Mouse (Mus musculus) layer of hippocampus, postnatal 25 days (tissue): ENCODE results near the gene Tsr2. TPM values are rescaled to one million over a fixed set of nuclear protein-coding genes. Genes with fewer than 3 reads are reported as not detected.

Source experiments
- DNase-seq, 2 experiments: peaks; one replicate each; pipeline ENCODE4 v3.0.0; 2022; ENCODE audit warnings: mixed read lengths in 2 of 2, low spot score in 1 of 2; ENCODE audit errors: extremely low spot score in 1 of 2
- total RNA-seq, 2 experiments: library from RNA; stranded (reverse); gene quantifications; 2 replicates each; pipeline ENCODE4 v1.2.3; 2021

Tsr2 gene
- 10 to 100 TPM; 70.3 to 72.0 TPM for total RNA-seq

DNA sequence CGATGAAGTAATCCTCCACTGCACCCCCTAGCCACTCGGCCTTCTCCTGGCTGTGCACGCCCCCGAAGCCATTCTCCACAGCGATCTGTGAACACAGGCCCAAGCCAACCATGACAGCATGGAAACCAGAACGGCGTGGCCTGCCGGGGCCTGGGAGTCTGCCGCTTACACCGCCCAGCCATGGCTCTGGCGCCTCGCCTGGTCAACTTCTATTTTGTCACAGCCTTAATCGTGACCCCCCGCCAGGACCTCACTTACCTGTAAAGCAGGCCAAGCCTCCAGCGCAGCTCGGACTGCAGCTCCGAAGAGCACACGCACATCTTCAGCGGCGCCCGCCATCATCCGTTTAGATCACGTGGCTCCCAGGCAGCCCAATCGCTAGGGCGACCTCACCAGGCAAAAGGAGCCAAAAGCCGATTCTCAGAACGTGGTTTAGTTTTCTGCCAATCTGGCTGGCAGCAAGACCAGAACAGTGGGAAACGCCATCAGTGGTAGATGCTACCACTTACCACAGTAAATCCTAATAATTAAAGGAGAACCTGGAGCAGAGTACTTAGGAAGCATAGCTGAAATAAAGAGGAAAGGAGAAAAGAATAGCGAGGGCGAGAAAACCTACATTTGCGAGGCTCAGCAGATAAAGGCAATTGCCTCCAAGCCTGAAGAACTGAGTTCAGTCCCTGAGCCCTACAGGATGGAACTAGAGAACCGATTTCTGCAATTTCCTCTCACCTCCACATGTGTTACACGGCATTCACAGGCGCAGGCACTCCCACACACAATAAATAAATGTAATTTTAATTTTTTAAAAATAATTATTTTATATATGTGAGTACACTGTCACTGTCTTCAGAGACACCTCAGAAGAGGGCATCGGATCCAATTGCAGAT is at the start of gene Tsr2:
TSS of gene Tsr2 (minus strand) at position 373 of the 888 bp plus-strand sequence.
- peak; percentile 47 to 55 for DNase-seq

DNA sequence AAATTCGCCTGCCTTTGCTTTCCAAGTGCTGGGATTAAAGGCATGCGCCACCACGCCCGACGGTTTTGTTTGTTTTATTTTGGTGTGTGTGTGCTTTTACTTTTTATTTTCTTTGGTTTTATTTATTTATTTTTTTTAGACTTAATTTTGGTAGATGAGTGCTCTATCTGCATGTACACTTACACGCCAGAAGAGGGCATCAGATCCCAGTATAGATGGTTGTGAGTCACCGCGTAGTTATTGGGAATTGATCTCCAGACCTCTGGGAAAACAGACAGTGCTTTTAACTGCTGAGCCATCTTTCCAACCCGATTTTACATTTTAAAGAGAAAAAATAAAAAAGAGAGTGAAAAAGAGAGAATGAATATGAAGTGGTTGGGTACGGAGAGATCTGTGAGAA is 36.4 kb upstream of the Tsr2 start:
- DNase-seq = no peak

DNA sequence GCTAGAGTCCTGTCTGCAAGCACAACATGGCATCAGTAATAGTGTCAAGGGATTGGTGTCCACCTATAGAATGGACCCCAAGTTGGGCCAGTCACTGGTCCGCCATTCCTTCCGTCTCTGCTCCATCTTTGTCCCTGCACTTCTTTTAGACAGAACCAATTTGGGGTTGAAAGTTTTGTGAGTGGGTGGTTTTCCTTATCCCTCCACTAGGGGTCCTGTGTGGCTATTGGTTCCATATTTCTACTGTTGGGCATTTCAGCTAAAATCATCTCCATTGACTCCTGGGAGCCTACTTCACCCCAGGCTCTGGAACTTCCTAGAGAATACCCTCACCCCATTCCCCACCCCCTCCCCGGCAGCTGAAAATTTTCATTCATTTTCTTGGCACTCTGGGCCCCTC is 34.1 kb upstream of the Tsr2 start:
- DNase-seq = no peak

DNA sequence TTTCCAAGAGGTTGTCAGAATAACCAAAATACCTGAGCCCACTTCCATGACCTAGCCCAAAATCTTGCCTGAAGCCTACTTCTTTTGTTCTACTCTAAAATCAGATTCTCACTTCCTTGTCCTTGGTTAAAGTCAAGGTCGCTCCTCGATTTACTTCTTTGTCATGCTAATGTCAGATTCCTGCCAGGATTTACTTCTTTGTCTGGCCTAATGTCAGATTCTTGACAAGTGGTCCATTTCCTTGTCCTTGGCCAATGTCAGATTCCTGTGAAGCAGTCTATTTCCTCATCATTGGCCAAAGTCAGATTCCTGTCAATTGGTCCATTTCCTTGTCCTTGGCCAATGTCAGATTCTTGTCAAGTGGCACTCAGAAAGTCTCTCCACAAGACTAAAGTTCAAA is 27.6 kb upstream of the Tsr2 start:
- DNase-seq = no peak

DNA sequence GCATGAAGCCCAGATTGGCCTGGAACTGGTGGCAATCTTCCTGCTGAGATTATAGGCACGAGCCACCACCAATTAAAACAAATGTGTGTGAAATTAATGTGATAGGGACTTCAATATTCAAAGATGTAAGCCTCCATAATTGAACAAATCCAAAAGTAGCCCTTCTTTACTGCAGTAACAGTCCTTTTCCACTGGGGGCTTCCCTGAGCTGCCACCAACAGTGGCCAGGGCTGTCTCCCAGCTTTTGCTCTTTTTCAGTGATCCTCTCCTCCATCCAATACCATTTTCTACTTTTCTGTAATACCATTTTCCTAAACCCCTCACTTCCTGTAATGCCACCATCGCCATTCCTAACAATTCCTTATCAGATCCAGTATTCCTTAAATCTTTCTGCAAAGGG is 21.1 kb upstream of the Tsr2 start:
- DNase-seq = no peak

DNA sequence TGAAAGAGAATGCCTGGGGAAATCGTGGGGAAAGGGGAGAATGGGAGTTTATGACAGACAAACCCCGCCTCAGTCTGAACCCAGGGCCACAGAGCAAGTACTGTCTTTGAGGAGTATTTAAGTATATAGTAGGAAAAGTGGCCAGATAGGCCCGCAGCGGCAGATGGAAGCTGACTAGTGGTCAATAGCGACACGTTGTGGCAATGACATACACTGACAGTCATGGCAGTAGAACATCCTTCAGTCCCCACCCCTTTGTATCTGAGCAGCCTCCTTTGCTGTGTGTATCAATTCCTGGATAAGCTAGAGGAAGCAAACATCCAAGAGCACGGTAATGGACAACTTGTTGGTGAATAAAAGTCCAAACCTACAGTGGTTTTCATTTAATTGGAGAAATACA is 20.5 kb upstream of the Tsr2 start:
- peak in 1 of 2 experiments; percentile 4 for DNase-seq

GRCm38 (mm10) chrX:151107301-151108067 is 11.1 kb upstream of the Tsr2 start:
- no peak for DNase-seq

GRCm38 (mm10) chrX:151087418-151087817 is 8.9 kb downstream of the Tsr2 start:
- no peak for DNase-seq

DNA sequence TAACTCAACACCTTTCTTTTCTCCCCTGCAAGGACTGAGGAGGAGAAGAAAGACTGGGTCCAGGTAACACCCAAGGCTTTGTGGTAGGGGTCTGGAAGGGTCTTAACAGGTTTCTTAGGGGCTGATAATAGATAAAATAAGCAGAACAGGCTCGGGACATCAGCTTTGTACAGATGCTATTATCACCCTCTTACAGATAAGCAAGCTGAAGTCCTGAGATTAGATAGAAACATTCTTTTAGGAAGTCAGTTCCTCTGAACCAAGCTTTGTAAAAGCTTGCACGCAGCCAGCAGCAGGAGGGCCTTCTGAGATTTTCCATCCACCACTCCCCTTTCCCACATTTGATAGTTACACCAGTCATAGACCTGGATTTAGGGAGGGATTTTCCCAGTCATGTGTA is 10.7 kb downstream of the Tsr2 start:
- DNase-seq = no peak

- DNase-seq = no peak
Measured at GRCm38 (mm10) chrX:151076941-151077485, 19.3 kb downstream of the Tsr2 start.

DNA sequence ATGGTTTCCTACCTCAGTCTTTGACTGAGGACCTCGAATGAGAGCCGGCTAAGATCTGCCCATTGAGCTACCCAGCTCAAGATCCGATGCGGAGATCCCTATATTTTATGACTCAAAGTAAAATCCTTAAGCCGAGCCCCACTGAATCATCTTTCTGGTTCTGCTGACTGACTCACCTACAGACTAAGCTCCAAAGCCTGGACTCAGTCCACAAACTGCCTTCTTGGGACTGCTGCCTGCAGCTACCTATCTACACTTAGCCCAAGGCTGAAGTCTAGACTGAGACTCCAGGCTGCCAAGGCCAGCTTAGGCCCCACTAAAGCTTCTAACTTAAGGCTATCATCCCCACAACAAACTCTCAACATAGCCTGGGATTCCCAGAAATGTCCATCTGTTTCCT is 20.3 kb downstream of the Tsr2 start:
- DNase-seq = no peak

DNA sequence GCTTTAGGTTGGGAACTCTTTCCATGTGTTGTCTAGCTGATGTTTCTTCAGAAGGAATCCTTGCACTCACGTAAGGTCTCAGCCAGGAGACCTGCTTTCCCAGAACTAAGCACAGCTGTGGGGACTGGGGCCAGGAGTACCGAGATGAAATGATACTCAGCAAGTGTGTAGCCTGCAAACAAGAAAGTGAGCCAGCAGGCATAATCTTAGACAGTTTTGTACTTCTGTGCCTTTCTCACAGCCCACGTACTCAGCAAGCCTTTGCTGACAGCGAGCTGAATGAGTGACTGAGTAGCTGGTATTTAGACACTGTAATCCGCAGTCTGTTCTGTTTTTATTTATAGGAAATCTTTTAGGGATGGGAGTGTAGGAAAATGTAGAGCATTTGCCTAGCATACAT is 28.5 kb downstream of the Tsr2 start:
- DNase-seq = no peak

- no peak for DNase-seq
Measured at GRCm38 (mm10) chrX:151066071-151066666, 30.2 kb downstream of the Tsr2 start.

- no peak for DNase-seq
Measured at GRCm38 (mm10) chrX:151061615-151062299, 34.6 kb downstream of the Tsr2 start.

DNA sequence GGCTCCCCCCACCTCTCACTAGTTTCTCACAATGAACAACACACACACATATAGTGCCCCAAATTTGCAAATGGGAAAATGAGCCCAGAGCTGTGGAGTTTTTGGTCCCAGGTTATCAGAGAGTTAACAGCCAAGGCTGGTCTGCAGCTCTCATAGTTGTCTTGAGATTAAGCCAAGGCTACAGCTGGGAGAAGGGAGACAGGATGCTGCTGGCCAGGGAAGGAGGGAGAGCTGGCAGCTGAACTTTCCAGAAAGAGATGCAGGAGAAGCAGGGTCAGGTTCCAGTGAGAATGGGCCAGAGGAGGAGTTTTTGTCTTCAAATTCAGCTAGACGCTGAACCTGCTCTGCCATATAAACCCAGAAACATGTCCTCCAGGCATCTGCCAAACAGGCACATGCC is 37.0 kb downstream of the Tsr2 start:
- DNase-seq = no peak

DNA sequence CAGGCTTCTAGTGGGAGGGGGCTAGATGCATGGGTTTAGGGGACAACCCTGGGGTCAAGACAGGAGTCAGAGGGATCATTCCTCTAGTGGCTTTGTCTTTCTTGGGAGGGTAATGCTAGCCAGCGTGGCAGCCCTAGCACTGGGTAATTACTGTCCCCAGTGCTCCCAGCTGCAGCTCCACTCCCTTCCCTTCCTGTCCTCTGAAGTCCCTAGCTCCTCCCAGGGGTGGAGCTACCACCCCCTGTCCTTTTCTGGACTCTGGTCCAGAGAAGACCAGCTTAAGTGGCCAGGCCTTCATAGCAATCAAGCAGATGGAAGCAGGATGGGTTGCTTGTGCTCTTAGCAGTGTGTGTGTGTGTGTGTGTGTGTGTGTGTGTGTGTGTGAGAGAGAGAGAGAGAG is 40.8 kb downstream of the Tsr2 start:
- no peak for DNase-seq

DNA sequence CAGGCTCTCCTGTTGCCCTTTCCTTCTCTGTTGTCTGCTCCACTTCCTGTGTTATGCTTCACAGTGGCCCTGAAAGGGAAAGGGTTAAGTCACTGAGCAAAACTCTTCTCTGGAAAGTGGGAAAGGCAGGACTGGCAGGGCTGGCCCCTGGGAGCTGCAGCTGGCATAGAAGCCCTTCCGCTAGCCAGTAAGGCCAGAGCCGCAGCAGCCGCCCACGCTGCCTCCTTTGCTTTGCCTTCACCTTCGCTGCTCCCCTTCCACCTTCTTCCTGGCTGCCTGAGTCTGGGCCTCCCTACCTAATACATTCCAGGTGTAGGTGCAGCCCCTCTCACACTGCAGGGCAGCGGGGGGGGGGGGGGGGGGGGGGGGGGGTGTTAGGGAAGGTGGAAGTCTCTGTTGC is 41.9 kb downstream of the Tsr2 start:
- no peak for DNase-seq

GRCm38 (mm10) chrX:151050337-151050736 is 46.0 kb downstream of the Tsr2 start:
- DNase-seq = peak in 1 of 2 experiments; percentile 13

DNA sequence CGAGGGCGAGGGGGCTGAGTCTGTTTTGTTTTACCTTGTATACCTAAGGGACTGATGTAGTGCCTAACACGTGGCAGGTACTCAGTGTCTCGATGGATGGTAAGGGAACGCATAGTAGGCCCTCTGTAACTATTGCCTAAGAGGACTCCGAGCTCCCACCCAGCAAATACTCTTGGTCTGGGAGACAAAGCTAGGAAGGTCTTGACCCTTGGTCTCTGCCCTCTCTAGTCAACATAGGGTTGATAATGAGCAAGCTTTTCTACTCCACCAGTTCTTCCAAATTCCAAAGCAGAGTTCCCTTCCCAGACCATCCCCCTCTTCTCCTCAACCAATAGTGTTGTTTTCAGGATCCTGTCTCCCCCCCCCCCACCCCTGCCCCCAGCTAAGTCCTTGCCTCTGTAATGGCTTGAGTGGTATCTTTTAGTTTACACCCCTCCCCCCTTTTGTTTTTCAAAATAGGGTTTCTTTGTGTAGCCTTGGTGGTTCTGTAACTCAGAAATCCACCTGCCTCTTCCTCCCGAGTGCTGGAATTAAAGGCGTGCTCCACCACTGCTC is 46.6 kb downstream of the Tsr2 start:
- no peak for DNase-seq

DNA sequence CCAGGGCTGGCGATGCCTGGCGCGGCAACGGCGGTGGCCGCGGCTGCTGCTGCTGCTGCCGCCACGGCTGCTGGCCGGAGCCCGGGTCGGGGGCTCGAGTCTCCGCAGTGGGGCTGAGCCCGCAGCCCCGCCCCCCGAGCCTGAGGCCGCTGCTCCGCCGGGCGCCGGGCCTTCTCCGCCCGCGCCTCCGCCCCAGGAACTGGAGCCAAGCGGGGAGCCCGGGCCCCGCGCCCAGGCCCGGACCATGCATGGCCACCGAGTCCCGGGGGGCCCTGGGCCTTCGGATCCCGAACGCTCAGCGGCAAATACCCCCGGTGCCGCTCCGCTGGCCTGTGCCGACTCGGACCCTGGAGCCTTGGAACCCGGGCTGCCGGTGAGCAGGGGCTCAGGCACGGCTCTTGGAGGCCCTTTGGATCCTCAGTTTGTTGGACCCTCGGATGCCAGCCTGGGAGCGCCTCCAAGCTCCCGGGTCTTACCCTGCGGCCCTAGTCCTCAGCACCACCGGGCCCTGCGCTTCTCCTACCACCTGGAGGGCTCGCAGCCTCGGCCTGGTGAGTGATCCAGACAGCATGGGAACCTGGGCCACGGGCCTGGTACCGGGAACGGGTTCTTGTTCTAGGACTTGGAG is 48.8 kb downstream of the Tsr2 start:
- DNase-seq = peak; percentile 11 to 27
